Mouse (Mus musculus) liver, postnatal 0 days (tissue): Measurements from ENCODE around the gene Cacnb1.

Experiments
- CTCF ChIP-seq: sonication (generic); IDR thresholded peaks from 2 replicates; pipeline ENCODE4 v1.5.1; 2016; ENCODE audit warnings: antibody characterized with exemption, low read depth
- EP300 ChIP-seq: IDR thresholded peaks from 2 replicates; pipeline ENCODE4 v1.6.1; 2016; ENCODE audit warnings: antibody characterized with exemption, low read depth, mild to moderate bottlenecking

DNA sequence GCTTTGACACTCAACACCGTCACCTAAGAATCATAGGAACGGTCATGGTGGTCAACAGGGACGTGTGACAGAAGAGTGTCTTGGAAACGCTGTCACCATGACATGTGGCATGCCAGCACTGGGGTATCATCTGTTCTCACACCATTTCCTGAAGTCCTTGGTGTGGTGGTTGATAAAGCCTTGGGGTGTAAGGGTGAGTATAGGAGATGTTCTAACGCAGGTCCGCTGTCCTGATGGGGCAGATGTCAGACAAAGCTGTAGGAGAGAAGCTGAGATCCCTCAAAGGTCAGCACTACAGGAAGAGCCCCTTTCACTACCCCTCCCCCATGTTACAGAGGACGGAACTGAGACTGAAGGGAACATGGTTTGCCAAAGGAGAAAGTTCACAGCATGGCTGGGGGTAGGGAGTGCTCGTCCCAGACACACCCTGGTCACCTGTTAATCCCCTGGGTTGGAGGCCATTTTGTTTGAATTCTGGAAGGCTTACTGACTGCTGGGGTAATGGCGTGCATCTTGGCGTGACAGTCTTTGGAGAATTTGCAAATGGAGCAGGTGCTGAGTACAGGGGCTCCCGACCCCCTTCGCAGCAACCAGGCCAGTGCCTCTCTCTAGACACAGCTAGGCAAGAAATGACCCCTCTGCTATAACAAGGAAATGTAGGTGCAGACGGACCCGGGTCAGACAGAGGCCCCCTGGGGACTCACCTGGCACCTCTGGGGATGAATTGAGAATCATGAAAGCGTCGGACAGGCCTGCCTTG is 69.5 kb downstream of the Cacnb1 start:
- TF ChIP-seq CTCF = no peak
- TF ChIP-seq EP300 = no peak
